ENCODE assay signal across 7 mouse cellular contexts in the genomic region with DNA sequence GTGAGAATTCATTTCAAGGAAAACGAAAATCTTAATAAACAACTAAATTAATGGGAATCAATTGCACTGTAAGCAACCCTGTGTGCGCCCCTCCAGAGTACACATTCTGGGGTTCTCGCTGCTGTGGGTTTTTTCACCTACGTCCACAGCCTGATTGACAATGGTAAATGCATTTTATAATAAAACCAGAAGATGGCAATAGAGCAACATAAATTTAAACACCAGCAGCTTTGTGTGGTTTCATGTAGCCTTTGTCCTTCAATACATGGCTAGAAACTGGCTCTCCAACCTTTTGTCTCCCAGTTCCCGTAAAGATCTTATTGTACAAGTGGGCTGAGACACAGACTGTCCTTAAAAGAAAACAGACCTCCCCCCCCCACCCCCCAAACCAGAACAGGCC. TPM values are rescaled to one million over a fixed set of nuclear protein-coding genes. Genes with fewer than 3 reads are reported as not detected.
DNase-seq lines count a peak whose midpoint lies in the region; ATAC-seq and TF ChIP-seq lines count a peak whose summit lies in the region.

No protein-coding gene starts in this region.

- H3K27me3 ChIP-seq in hindbrain, embryonic 13.5 days: no peaks in the 10 kb centered on the region
- H3K27me3 ChIP-seq in liver, embryonic 15.5 days: no peaks in the 10 kb centered on the region

- no peak for TF ChIP-seq POLR2A in olfactory bulb, adult 2 months (IDR thresholded peaks at IDR 0.05; ENCODE audit: insufficient read depth, low read depth, low read length)

- H3K4me1 ChIP-seq in hindbrain, embryonic 13.5 days (replicated peaks): peaks cover 14% of the 10 kb centered on the region
- 0 out of 2 replicates have a peak, but pooled peaks cover 3% of the 10 kb centered on the region for H3K4me1 ChIP-seq in liver, embryonic 15.5 days (replicated peaks)
- no peaks in the 10 kb centered on the region for H3K4me1 ChIP-seq in olfactory bulb, adult 2 months (ENCODE audit: control insufficient read depth, insufficient read depth, low read length)

- peak; percentile 26 for DNase-seq in thymus, postnatal 0 days (ENCODE audit: low spot score)
- no peak for DNase-seq in thymus, postnatal 10 days (ENCODE audit: low spot score in 2 of 2)
- peak; percentile 54 for DNase-seq in embryo, embryonic 11 days
- no peak for DNase-seq in right cerebral cortex, postnatal 4 days

- TF ChIP-seq CTCF in olfactory bulb, adult 2 months (IDR thresholded peaks at IDR 0.05; ENCODE audit: insufficient read depth, low read depth, low read length): no peak

- ATAC-seq in hindbrain, embryonic 13.5 days (ENCODE audit: low FRiP score): peak; percentile 85
- ATAC-seq in liver, embryonic 15.5 days (ENCODE audit: insufficient read depth): peak; percentile 24

- no peaks in the 10 kb centered on the region for H3K9me3 ChIP-seq in hindbrain, embryonic 13.5 days
- no peaks in the 10 kb centered on the region for H3K9me3 ChIP-seq in liver, embryonic 15.5 days (replicated peaks)

- H3K4me3 ChIP-seq in hindbrain, embryonic 13.5 days: no peak overlapping the region
- H3K4me3 ChIP-seq in liver, embryonic 15.5 days (replicated peaks): no peak overlapping the region
- no peak overlapping the region for H3K4me3 ChIP-seq in olfactory bulb, adult 2 months (ENCODE audit: insufficient read depth, low read depth, low read length)

- peak overlapping the region; percentile 88 for H3K27ac ChIP-seq in hindbrain, embryonic 13.5 days
- H3K27ac ChIP-seq in liver, embryonic 15.5 days (replicated peaks): no peak overlapping the region
- H3K27ac ChIP-seq in olfactory bulb, adult 2 months (ENCODE audit: insufficient read depth, low read depth, low read length): peak overlapping the region; percentile 61

- 33% methylated on average over 5 of the region's 5 CpGs for WGBS in hindbrain, embryonic 13.5 days
- 25% methylated on average over 5 of the region's 5 CpGs for WGBS in liver, embryonic 15.5 days (ENCODE audit: insufficient replicate concordance)
- 4% methylated on average over 5 of the region's 5 CpGs for WGBS in olfactory bulb, adult 2 months

- H3K4me2 ChIP-seq in hindbrain, embryonic 13.5 days: peak overlapping the region; percentile 40
- peak overlapping the region; percentile 29 for H3K4me2 ChIP-seq in liver, embryonic 15.5 days

- H3K9ac ChIP-seq in hindbrain, embryonic 13.5 days: peak overlapping the region; percentile 63; the same call in 1 of the 2 replicates
- H3K9ac ChIP-seq in liver, embryonic 15.5 days: no peak overlapping the region; the same call in 1 of the 2 replicates

- H3K36me3 ChIP-seq in hindbrain, embryonic 13.5 days: no peaks in the 10 kb centered on the region
- no peaks in the 10 kb centered on the region for H3K36me3 ChIP-seq in liver, embryonic 15.5 days (replicated peaks)

RNA-seq across cellular contexts. Expression of a gene that starts 33.0 kb away (rescaled TPM):
- 77.5 and 89.0 TPM in 2 replicates for polyA plus RNA-seq in thymus, postnatal 0 days (2015; fragmentation: Nextera tagmentation; extraction: Ambion mirVana)
- polyA plus RNA-seq in hindbrain, embryonic 13.5 days (2015; fragmentation: Nextera tagmentation; extraction: Ambion mirVana): 55.9 and 65.3 TPM in 2 replicates
- polyA plus RNA-seq in liver, embryonic 15.5 days (2015; fragmentation: Nextera tagmentation; extraction: Ambion mirVana): 140 and 145 TPM in 2 replicates
- polyA plus RNA-seq in olfactory bulb, adult 2 months (2012; ENCODE audit: insufficient read depth, insufficient read length, low replicate concordance, missing spikeins): not detected in 2 replicates

RNA-seq across cellular contexts. Expression of a gene that starts 49.1 kb away (rescaled TPM):
- 15.3 and 20.8 TPM in 2 replicates for polyA plus RNA-seq in thymus, postnatal 0 days (2015; fragmentation: Nextera tagmentation; extraction: Ambion mirVana)
- 3.9 and 8.5 TPM in 2 replicates for polyA plus RNA-seq in hindbrain, embryonic 13.5 days (2015; fragmentation: Nextera tagmentation; extraction: Ambion mirVana)
- 37.2 and 72.1 TPM in 2 replicates for polyA plus RNA-seq in liver, embryonic 15.5 days (2015; fragmentation: Nextera tagmentation; extraction: Ambion mirVana)
- polyA plus RNA-seq in olfactory bulb, adult 2 months (2012; ENCODE audit: insufficient read depth, insufficient read length, low replicate concordance, missing spikeins): not detected in 2 replicates

Comparison
In these comparisons a context has a peak if more than half of its experiments do, and no peak if none do; other contexts are left out.
1. DNase-seq: peak in thymus, postnatal 0 days (single experiment) and embryo, embryonic 11 days (single experiment); none in thymus, postnatal 10 days (0 of 2) and right cerebral cortex, postnatal 4 days (single experiment).